Mouse (Mus musculus) adrenal gland, adult (tissue): ENCODE measurements around the gene Tmcc3.
A peak's percentile ranks its signal among the peaks of the same experiment; 100 is the strongest.

Source experiments
- DNase-seq, 2 experiments: peaks; one replicate each; pipeline ENCODE4 v3.0.0; 2022 to 2023; ENCODE audit warnings: low spot score in 1 of 2; ENCODE audit not compliant: inconsistent age in 2 of 2

Tmcc3 gene

GRCm38 (mm10) chr10:94543956-94544355, 232.2 kb downstream of the Tmcc3 start:
- no peak for DNase-seq

GRCm38 (mm10) chr10:94544803-94545202, 233.1 kb downstream of the Tmcc3 start:
- no peak for DNase-seq

GRCm38 (mm10) chr10:94545259-94546019, 233.7 kb downstream of the Tmcc3 start:
- DNase-seq = peak; percentile 60 to 88

DNA sequence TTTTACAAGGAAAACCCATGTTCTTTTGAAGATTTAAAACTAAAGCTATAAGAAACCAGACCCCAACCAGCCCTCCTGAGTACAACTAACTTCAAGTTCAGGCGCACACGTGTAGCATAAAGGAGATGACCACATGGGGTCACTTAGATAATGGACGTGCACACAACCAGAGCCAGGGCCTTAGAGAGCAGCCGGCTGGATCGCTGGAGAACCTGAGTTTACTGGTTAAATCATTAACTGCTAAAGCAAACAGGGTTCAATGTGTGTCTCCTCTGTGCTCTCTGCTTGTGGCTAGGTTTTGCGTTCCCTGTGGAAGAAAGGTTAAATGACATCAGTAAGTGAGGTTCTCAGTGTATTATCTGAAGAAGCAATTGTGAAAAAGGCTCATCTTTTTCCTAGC, 234.9 kb downstream of the Tmcc3 start:
- DNase-seq = no peak

DNA sequence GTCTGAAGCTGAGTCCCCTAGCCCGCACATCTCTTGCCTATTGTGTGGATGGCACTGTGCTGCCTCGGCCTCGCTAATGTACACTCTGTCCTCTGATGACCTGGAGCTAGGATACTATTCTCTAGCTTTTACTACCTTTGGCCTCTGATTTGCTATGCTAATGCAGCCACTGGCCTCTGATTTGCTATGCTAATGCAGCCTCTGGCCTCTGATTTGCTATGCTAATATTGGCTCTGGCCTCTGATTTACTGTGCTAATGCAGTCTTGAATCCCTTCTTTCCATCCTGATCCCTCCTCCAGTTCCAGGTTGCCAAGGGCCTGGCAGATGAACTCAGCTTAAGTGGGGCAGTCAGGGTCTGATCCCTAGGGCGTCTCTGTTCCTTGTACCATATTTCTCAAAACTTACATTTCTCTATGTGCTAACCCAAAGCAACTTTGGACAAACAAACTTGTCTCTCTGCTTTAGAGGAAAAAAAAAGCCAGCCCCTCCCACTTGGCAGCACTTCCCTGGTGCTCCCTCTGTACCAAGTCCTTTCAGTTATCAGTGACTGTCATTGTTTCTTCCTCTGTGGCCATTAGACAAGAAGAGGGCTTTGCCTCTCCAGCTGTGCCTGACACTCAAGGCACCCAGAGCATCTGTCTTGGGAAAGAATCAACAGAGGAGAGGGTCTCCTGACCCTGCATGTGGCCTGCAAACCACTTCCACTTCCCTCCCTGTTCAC, 237.9 kb downstream of the Tmcc3 start:
- peak in 1 of 2 experiments; percentile 52 for DNase-seq

GRCm38 (mm10) chr10:94550649-94551048, 238.9 kb downstream of the Tmcc3 start:
- no peak for DNase-seq

DNA sequence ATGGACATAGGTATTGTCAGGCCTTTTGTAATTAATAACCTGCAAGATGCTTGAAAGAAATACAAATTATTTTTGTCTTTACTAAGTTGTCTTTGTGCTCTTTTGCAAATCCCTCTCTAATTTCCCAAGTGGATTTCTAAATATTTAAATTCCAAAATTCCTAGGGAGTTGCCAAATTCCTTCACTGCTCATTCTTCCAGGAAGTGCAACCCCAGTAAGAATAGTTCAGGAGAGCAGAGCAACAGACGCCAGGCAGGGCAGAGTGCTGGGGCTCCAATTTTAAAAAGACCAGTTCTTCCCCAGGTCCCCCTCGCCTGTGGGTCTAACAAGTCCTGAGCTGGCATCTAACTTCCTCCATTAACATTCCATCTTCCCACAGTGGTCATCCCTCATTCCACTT, 239.3 kb downstream of the Tmcc3 start:
- DNase-seq = no peak

GRCm38 (mm10) chr10:94551511-94551910, 239.8 kb downstream of the Tmcc3 start:
- no peak for DNase-seq

DNA sequence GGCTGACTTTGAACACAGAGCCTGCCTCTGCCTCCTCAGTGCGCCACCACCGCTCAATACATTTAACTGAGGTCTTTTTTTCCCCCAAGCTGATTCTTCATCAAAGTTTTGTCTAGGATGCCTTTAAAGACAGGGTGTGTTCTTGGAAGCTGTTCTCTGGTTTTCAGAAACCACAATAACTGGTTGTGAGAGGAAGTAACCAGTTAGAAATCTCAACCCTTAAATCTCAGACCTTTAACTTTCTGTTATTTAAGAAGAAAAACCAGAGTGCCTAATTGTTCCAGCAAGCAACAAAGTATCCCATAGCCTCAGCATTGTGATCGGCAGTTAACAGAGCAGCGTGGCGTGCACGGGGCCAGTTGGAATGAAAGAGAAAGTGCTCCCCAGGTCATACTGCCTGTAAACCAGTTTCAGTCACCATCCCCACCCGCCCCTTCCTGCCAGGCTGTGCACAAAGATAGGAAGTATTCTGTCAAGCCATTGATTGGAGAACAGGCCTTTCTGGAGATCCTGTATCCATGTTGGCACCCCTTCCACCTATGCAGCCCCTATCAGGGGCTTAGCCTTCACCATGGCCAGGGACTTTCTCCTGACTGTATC, 240.3 kb downstream of the Tmcc3 start:
- no peak for DNase-seq

DNA sequence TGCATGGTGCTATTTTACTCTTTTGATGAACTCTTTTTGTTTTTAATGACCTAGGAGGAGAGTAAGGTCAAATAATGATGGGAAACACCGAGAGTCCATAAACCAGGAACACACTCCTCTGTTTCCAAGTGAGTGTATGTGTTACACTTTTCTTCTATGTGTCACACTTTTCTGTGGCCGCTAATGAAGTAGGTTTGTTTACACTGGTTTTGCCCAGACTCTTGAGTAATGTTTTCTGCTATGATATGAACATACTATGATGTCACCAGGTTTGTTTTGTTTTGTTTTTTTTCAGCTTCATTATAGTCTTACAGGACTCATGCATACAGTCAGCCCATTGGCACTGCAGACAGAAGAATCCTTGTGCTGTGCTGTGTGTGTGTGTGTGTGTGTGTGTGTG, 243.6 kb downstream of the Tmcc3 start:
- DNase-seq = no peak

DNA sequence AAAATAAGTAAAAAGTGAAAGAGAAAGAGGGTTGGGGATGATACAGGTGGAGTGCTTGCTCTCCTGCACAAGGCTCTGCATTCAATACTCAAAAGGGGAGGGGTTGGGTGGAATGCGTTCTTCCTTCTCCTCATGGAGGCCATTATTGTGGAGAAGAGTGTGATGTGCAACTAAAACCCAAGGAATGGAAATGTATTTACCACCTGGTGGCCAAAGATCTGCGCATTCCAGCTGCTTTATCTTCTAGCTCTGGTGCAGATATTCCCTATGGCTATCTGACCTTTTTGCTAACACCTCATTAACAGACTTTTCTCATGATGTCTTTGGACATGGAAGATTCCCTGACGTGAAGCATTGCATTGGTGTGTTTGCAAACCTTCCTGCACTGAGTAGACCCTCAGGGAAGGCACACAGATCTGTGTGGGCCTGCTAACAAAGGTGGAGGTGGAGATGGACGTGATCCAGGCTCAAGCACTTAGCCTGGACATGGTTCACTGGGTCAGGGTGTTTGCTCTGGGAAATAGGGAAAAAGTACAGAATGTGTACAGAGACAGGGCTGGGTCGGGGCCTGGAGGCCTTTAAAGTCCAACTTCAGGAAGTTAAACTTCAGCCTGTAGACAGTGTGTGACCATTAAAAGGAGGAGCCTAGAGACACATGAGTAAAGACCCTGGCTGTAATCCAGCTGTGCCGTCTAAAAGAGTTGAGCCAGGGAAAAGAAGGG, 245.8 kb downstream of the Tmcc3 start:
- no peak for DNase-seq

- no peak for DNase-seq
Observed at GRCm38 (mm10) chr10:94558826-94559225, 247.1 kb downstream of the Tmcc3 start.

- DNase-seq = no peak
Observed at GRCm38 (mm10) chr10:94561351-94561750, 249.6 kb downstream of the Tmcc3 start.

- DNase-seq = peak in 1 of 2 experiments; percentile 65
Observed at GRCm38 (mm10) chr10:94562188-94562587, 250.4 kb downstream of the Tmcc3 start.

DNA sequence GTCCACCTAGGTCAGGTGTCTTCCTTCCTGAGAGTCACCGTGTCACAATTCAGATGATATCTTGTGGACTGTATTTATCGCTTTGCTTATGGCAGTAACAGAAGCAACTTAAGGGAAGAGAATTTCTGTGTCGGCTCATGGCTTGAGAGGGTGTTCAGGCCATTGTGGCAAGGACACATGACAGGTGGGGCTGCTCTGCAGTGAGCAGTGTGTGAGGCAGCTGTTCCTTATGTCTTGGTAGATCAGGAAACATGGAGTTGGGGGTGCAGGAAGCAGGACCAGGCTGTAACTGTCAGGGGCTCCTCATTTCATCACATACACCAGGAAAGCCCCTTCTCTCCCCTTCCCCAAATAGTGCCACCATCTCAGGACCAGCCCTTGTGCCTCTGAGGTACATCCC, 251.2 kb downstream of the Tmcc3 start:
- DNase-seq = no peak

GRCm38 (mm10) chr10:94565410-94566221, 253.9 kb downstream of the Tmcc3 start:
- DNase-seq = no peak

DNA sequence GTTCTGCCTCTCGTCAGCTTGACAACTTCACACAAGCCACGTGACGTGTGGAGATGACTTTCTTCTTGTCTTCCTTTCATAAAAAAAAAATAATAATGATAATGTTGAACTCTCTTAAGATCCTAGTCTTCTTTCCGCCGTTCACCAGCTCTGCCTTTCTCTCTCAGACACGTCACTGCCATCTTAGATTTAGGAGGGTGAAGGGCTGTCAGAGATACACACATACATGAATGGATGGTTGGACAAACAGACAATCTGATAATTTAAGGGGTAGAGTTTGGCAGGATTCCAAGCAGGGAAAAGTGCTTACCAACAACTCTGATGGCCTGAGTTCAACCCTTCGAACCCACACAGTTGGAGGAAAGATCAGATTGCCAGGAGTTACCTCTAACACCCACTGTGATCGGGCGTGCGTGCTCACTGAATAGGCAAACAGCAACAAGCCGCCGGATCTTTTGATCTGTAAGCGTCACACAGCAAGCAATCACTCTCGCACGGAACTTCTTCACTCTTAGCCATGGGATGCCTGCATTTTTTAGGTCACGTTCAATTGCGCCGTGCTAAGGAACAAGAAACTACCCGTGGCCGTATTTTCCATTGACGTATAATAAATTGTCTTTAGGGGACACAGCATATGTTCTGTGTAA, 254.6 kb downstream of the Tmcc3 start:
- DNase-seq = no peak

GRCm38 (mm10) chr10:94567251-94567650, 255.5 kb downstream of the Tmcc3 start:
- DNase-seq = no peak

- DNase-seq = no peak
Observed at GRCm38 (mm10) chr10:94567915-94568314, 256.2 kb downstream of the Tmcc3 start.

- no peak for DNase-seq
Observed at GRCm38 (mm10) chr10:94568867-94569266, 257.1 kb downstream of the Tmcc3 start.
